Mouse (Mus musculus) forebrain, embryonic 15.5 days (tissue): ENCODE results near the gene Olfr137. TPM values are rescaled to one million over a fixed set of nuclear protein-coding genes. Genes with fewer than 3 reads are reported as not detected.

ENCODE experiments used
- ATAC-seq: fragments of 200-750 bp; cut with Nextera tagmentation; replicated peaks from 2 replicates; pipeline ENCODE4 v1.8.0; 2017; ENCODE audit warnings: mild to moderate bottlenecking, moderate TSS enrichment, moderate library complexity
- H3K27ac ChIP-seq: fragments of 300-500 bp; sonication (generic); replicated peaks from 2 replicates; pipeline ENCODE4 v1.5.1; 2015; ENCODE audit warnings: mild to moderate bottlenecking, inconsistent platforms
- H3K27me3 ChIP-seq: fragments of 300-500 bp; sonication (generic); 2 replicates; pipeline ENCODE4 v1.6.1; 2015; ENCODE audit warnings: inconsistent platforms
- H3K36me3 ChIP-seq: fragments of 300-500 bp; sonication (generic); 2 replicates; pipeline ENCODE4 v1.6.1; 2015; ENCODE audit warnings: mild to moderate bottlenecking, inconsistent platforms
- H3K4me1 ChIP-seq: fragments of 300-500 bp; sonication (generic); 2 replicates; pipeline ENCODE4 v1.6.1; 2015; ENCODE audit warnings: inconsistent platforms
- H3K4me2 ChIP-seq: fragments of 300-500 bp; sonication (generic); replicated peaks from 2 replicates; pipeline ENCODE4 v1.6.1; 2015; ENCODE audit warnings: mild to moderate bottlenecking, inconsistent platforms
- H3K4me3 ChIP-seq: fragments of 300-500 bp; sonication (generic); 2 replicates; pipeline ENCODE4 v1.5.1; 2015; ENCODE audit warnings: mild to moderate bottlenecking, inconsistent platforms
- H3K9ac ChIP-seq: fragments of 300-500 bp; sonication (generic); replicated peaks from 2 replicates; pipeline ENCODE4 v1.6.1; 2015; ENCODE audit warnings: mild to moderate bottlenecking, inconsistent platforms
- H3K9me3 ChIP-seq: fragments of 300-500 bp; sonication (generic); 2 replicates; pipeline ENCODE4 v1.6.1; 2016; ENCODE audit warnings: inconsistent platforms
- WGBS: fragments of 180-500 bp; shearing (Covaris S2); methylation state at CpG from one replicate; pipeline ENCODE4 v1.1.7; 2015; ENCODE audit warnings: mixed read lengths; 5-methylcytosine and 5-hydroxymethylcytosine counted together
- polyA plus RNA-seq: library from polyadenylated mRNA; unstranded; fragments of >200 nt; fragmentation: Nextera tagmentation; extraction: Ambion mirVana; gene quantifications from 2 replicates; pipeline ENCODE4 v1.2.1, GENCODE M21; 2015

The Olfr137 gene
- polyA plus RNA-seq, result not detected in 2 replicates

- Histone ChIP-seq H3K4me3 (no peak within 1 kb of the TSS), H3K9ac (no peak within 1 kb of the TSS), H3K4me1 (no peaks in the 10 kb centered on the region), H3K27me3 (no peaks in the 10 kb centered on the region), H3K9me3 (peaks cover 11% of the 10 kb centered on the region; the same call in 1 of the 2 replicates), H3K36me3 (no peaks in the 10 kb centered on the region), H3K4me2 (no peak within 1 kb of the TSS), H3K27ac (no peak within 1 kb of the TSS)
- no peak for ATAC-seq
Observed at GRCm38 (mm10) chr17:38307470-38307869, at the start of gene Olfr137. Olfr137 (minus strand) TSS chr17:38307570.

- Histone ChIP-seq H3K9me3 (no peaks in the 10 kb centered on the region), H3K4me1 (no peaks in the 10 kb centered on the region), H3K27ac (no peak within 1 kb of the TSS), H3K4me3 (no peak within 1 kb of the TSS), H3K9ac (no peak within 1 kb of the TSS), H3K27me3 (no peaks in the 10 kb centered on the region), H3K36me3 (no peaks in the 10 kb centered on the region), H3K4me2 (no peak within 1 kb of the TSS)
- ATAC-seq, result no peak
Observed at GRCm38 (mm10) chr17:38329531-38329930, 22.2 kb upstream of the Olfr137 start, which contains the start of gene Olfr136. Olfr136 (plus strand) TSS chr17:38329831.

DNA sequence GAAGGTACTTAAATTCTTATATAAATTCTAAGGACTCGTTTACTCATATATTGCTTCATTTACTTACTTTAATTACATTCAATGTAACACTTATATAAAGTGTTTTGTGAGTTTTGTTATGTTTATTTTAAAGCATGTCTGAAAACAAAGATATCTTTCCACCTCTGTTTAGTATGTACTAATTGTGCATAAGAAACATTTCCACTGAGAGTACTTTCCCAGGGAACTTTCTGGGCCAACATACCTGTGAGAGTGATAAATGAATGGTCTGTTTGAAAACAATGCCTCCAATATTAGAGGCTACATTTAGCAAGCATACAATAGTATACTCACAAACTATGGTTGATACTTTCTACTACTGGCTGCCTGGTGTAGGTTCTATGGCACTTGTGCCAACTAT lies 46.6 kb downstream of the Olfr137 start, which contains the start of gene Olfr138:
Gene Olfr138, plus strand, starts transcription at position 301 of the 400 bp plus-strand sequence.
- WGBS, result 58% methylated on average over 1 of the region's 1 CpGs
- H3K4me2 ChIP-seq, result no peak within 1 kb of the TSS

More for the DNA sequence above, 46.6 kb downstream of the Olfr137 start, which contains the start of gene Olfr138:
- H3K27ac ChIP-seq, result no peak within 1 kb of the TSS
- ATAC-seq, result no peak
- no peaks in the 10 kb centered on the region for H3K36me3 ChIP-seq
- H3K9ac ChIP-seq, result no peak within 1 kb of the TSS
- no peaks in the 10 kb centered on the region for H3K9me3 ChIP-seq
- no peaks in the 10 kb centered on the region for H3K27me3 ChIP-seq
- no peak within 1 kb of the TSS for H3K4me3 ChIP-seq
- H3K4me1 ChIP-seq, result no peaks in the 10 kb centered on the region

Other genes starting within 250 kb of the Olfr137 start
- not detected in 2 replicates for gene Olfr129, start 247.5 kb downstream of the Olfr137 start, polyA plus RNA-seq
- not detected in 2 replicates for gene Olfr130, start 243.6 kb downstream of the Olfr137 start, polyA plus RNA-seq
- gene Olfr131, start 218.9 kb downstream of the Olfr137 start, polyA plus RNA-seq, result not detected in 2 replicates
- gene Olfr132, start 173.0 kb downstream of the Olfr137 start, polyA plus RNA-seq, result not detected in 2 replicates
- gene Olfr133, start 162.3 kb downstream of the Olfr137 start, polyA plus RNA-seq, result not detected in 2 replicates
- gene Olfr134, start 136.2 kb downstream of the Olfr137 start, polyA plus RNA-seq, result not detected in 2 replicates
- gene Olfr135, start 103.2 kb downstream of the Olfr137 start, polyA plus RNA-seq, result not detected in 2 replicates
- not detected in 2 replicates for gene Olfr138, start 46.5 kb downstream of the Olfr137 start, polyA plus RNA-seq
- gene Olfr136, start 22.3 kb upstream of the Olfr137 start, polyA plus RNA-seq, result not detected in 2 replicates
- gene Esp36, start 112.6 kb upstream of the Olfr137 start, polyA plus RNA-seq, result not detected in 2 replicates
- gene Esp34, start 246.6 kb upstream of the Olfr137 start, polyA plus RNA-seq, result not detected in 2 replicates